Mouse (Mus musculus): ENCODE data around the gene Thoc5. TPM values are rescaled to one million over a fixed set of nuclear protein-coding genes. Genes with fewer than 3 reads are reported as not detected.
A peak's percentile ranks its signal among the peaks of the same experiment; 100 is the strongest.

Thoc5 gene
- total and polyA plus RNA-seq, 2 experiments from 2014 or later, result 44.6 to 48.4 TPM

GRCm38 (mm10) chr11:4966888-4967287 lies 71.8 kb downstream of the Thoc5 start:
- no peaks in the 10 kb centered on the region for H3K9me3 ChIP-seq (ENCODE audit: low read length)
- 61% methylated on average over 5 of the region's 5 CpGs for WGBS
- no peak overlapping the region for H3K27ac ChIP-seq (ENCODE audit: low read depth, low read length)
- TF ChIP-seq CTCF (IDR thresholded peaks at IDR 0.05), result no peak
- no peak overlapping the region for H3K9ac ChIP-seq (replicated peaks; ENCODE audit: low read length, poor library complexity, severe bottlenecking)
- no peaks in the 10 kb centered on the region for H3K36me3 ChIP-seq (ENCODE audit: insufficient read depth, low read length)
- DNase-seq (ENCODE audit: low spot score) (no peak), ATAC-seq (ENCODE audit: low FRiP score) (no peak)
- no peaks in the 10 kb centered on the region for H3K4me1 ChIP-seq (ENCODE audit: insufficient read depth, low read length)
- H3K4me3 ChIP-seq (ENCODE audit: low read depth, low read length), result no peak overlapping the region
- no peaks in the 10 kb centered on the region for H3K27me3 ChIP-seq (ENCODE audit: insufficient read depth, low read length)
- H3K4me2 ChIP-seq (ENCODE audit: low read depth, low read length, poor library complexity, severe bottlenecking), result no peak overlapping the region

GRCm38 (mm10) chr11:4967549-4967948 lies 72.4 kb downstream of the Thoc5 start:
- Histone ChIP-seq H3K9ac (replicated peaks; ENCODE audit: low read length, poor library complexity, severe bottlenecking) (no peak overlapping the region), H3K27me3 (ENCODE audit: insufficient read depth, low read length) (no peaks in the 10 kb centered on the region), H3K27ac (ENCODE audit: low read depth, low read length) (no peak overlapping the region), H3K9me3 (ENCODE audit: low read length) (no peaks in the 10 kb centered on the region), H3K4me3 (ENCODE audit: low read depth, low read length) (no peak overlapping the region), H3K4me1 (ENCODE audit: insufficient read depth, low read length) (no peaks in the 10 kb centered on the region), H3K4me2 (ENCODE audit: low read depth, low read length, poor library complexity, severe bottlenecking) (no peak overlapping the region), H3K36me3 (ENCODE audit: insufficient read depth, low read length) (no peaks in the 10 kb centered on the region)
- ATAC-seq (ENCODE audit: low FRiP score) (no peak), DNase-seq (ENCODE audit: low spot score) (no peak)
- TF ChIP-seq CTCF (IDR thresholded peaks at IDR 0.05), result no peak
- WGBS, result 43% methylated on average over 2 of the region's 2 CpGs

- H3K4me3 ChIP-seq (ENCODE audit: low read depth, low read length), result no peak overlapping the region
- H3K27ac ChIP-seq (ENCODE audit: low read depth, low read length), result no peak overlapping the region
- 68% methylated on average over 10 of the region's 10 CpGs for WGBS
- DNase-seq (ENCODE audit: low spot score) (no peak), ATAC-seq (ENCODE audit: low FRiP score) (no peak)
- no peak for TF ChIP-seq CTCF (IDR thresholded peaks at IDR 0.05)
- H3K9me3 ChIP-seq (ENCODE audit: low read length), result no peaks in the 10 kb centered on the region
- no peaks in the 10 kb centered on the region for H3K27me3 ChIP-seq (ENCODE audit: insufficient read depth, low read length)
- no peak overlapping the region for H3K4me2 ChIP-seq (ENCODE audit: low read depth, low read length, poor library complexity, severe bottlenecking)
- no peaks in the 10 kb centered on the region for H3K4me1 ChIP-seq (ENCODE audit: insufficient read depth, low read length)
- peak overlapping the region; percentile 33; the same call in 1 of the 2 replicates for H3K9ac ChIP-seq (replicated peaks; ENCODE audit: low read length, poor library complexity, severe bottlenecking)
- H3K36me3 ChIP-seq (ENCODE audit: insufficient read depth, low read length), result no peaks in the 10 kb centered on the region
These were observed 73.3 kb downstream of the Thoc5 start for GRCm38 (mm10) chr11:4968376-4968775.

GRCm38 (mm10) chr11:4972967-4973870 lies 78.1 kb downstream of the Thoc5 start:
- no peak overlapping the region for H3K4me3 ChIP-seq (ENCODE audit: low read depth, low read length)
- H3K27ac ChIP-seq (ENCODE audit: low read depth, low read length), result no peak overlapping the region
- H3K9me3 ChIP-seq (ENCODE audit: low read length), result no peaks in the 10 kb centered on the region
- peak; percentile 22; the same call in 1 of the 2 replicates for ATAC-seq (ENCODE audit: low FRiP score)
- peak; percentile 89 for TF ChIP-seq CTCF (IDR thresholded peaks at IDR 0.05)
- H3K4me1 ChIP-seq (ENCODE audit: insufficient read depth, low read length), result no peaks in the 10 kb centered on the region
- 56% methylated on average over 13 of the region's 13 CpGs for WGBS
- H3K4me2 ChIP-seq (ENCODE audit: low read depth, low read length, poor library complexity, severe bottlenecking), result no peak overlapping the region
- H3K27me3 ChIP-seq (ENCODE audit: insufficient read depth, low read length), result no peaks in the 10 kb centered on the region
- peak; percentile 81 for DNase-seq (ENCODE audit: low spot score)
- H3K9ac ChIP-seq (replicated peaks; ENCODE audit: low read length, poor library complexity, severe bottlenecking), result no peak overlapping the region
- H3K36me3 ChIP-seq (ENCODE audit: insufficient read depth, low read length), result no peaks in the 10 kb centered on the region

GRCm38 (mm10) chr11:4973871-4974256 lies 78.7 kb downstream of the Thoc5 start:
- H3K9me3 ChIP-seq (ENCODE audit: low read length), result no peaks in the 10 kb centered on the region
- H3K4me2 ChIP-seq (ENCODE audit: low read depth, low read length, poor library complexity, severe bottlenecking), result no peak overlapping the region
- no peaks in the 10 kb centered on the region for H3K36me3 ChIP-seq (ENCODE audit: insufficient read depth, low read length)
- 85% methylated on average over 2 of the region's 2 CpGs for WGBS
- no peak for DNase-seq (ENCODE audit: low spot score)
- no peak overlapping the region for H3K9ac ChIP-seq (replicated peaks; ENCODE audit: low read length, poor library complexity, severe bottlenecking)
- no peaks in the 10 kb centered on the region for H3K4me1 ChIP-seq (ENCODE audit: insufficient read depth, low read length)
- H3K4me3 ChIP-seq (ENCODE audit: low read depth, low read length), result no peak overlapping the region
- ATAC-seq (ENCODE audit: low FRiP score), result no peak
- H3K27ac ChIP-seq (ENCODE audit: low read depth, low read length), result no peak overlapping the region
- no peak for TF ChIP-seq CTCF (IDR thresholded peaks at IDR 0.05)
- no peaks in the 10 kb centered on the region for H3K27me3 ChIP-seq (ENCODE audit: insufficient read depth, low read length)

- no peak for TF ChIP-seq CTCF (IDR thresholded peaks at IDR 0.05)
- H3K9ac ChIP-seq (replicated peaks; ENCODE audit: low read length, poor library complexity, severe bottlenecking), result no peak overlapping the region
- no peaks in the 10 kb centered on the region for H3K36me3 ChIP-seq (ENCODE audit: insufficient read depth, low read length)
- no peak overlapping the region for H3K4me2 ChIP-seq (ENCODE audit: low read depth, low read length, poor library complexity, severe bottlenecking)
- H3K27ac ChIP-seq (ENCODE audit: low read depth, low read length), result no peak overlapping the region
- no peaks in the 10 kb centered on the region for H3K9me3 ChIP-seq (ENCODE audit: low read length)
- H3K4me3 ChIP-seq (ENCODE audit: low read depth, low read length), result no peak overlapping the region
- no peak for ATAC-seq (ENCODE audit: low FRiP score)
- no peak for DNase-seq (ENCODE audit: low spot score)
- WGBS, result 85% methylated on average over 11 of the region's 11 CpGs
- no peaks in the 10 kb centered on the region for H3K4me1 ChIP-seq (ENCODE audit: insufficient read depth, low read length)
- no peaks in the 10 kb centered on the region for H3K27me3 ChIP-seq (ENCODE audit: insufficient read depth, low read length)
These were observed 79.4 kb downstream of the Thoc5 start for GRCm38 (mm10) chr11:4974376-4975122.

All from midbrain, postnatal 0 days (tissue).